Mouse (Mus musculus) heart, embryonic 15.5 days (tissue): ENCODE results near the gene Slc7a1. TPM values are rescaled to one million over a fixed set of nuclear protein-coding genes. Genes with fewer than 3 reads are reported as not detected.

Experiments
- ATAC-seq: fragments of 200-750 bp; cut with Nextera tagmentation; replicated peaks from 2 replicates; pipeline ENCODE4 v1.8.0; 2017; ENCODE audit warnings: low read depth, moderate TSS enrichment; ENCODE audit not compliant: insufficient number of reproducible peaks, insufficient read depth, low FRiP score
- H3K27ac ChIP-seq: fragments of 300-500 bp; sonication (generic); 2 replicates; pipeline ENCODE4 v1.5.1; 2015; ENCODE audit warnings: mild to moderate bottlenecking, inconsistent platforms
- H3K27me3 ChIP-seq: fragments of 300-500 bp; sonication (generic); 2 replicates; pipeline ENCODE4 v1.6.1; 2015; ENCODE audit warnings: inconsistent platforms
- H3K36me3 ChIP-seq: fragments of 300-500 bp; sonication (generic); 2 replicates; pipeline ENCODE4 v1.6.1; 2015; ENCODE audit warnings: mild to moderate bottlenecking, inconsistent platforms
- H3K4me1 ChIP-seq: fragments of 300-500 bp; sonication (generic); replicated peaks from 2 replicates; pipeline ENCODE4 v1.6.1; 2015; ENCODE audit warnings: inconsistent platforms
- H3K4me2 ChIP-seq: fragments of 300-500 bp; sonication (generic); 2 replicates; pipeline ENCODE4 v1.6.1; 2015; ENCODE audit warnings: inconsistent platforms, mild to moderate bottlenecking, moderate library complexity
- H3K4me3 ChIP-seq: fragments of 300-500 bp; sonication (generic); 2 replicates; pipeline ENCODE4 v1.5.1; 2015; ENCODE audit warnings: mild to moderate bottlenecking, inconsistent platforms
- H3K9ac ChIP-seq: fragments of 300-500 bp; sonication (generic); 2 replicates; pipeline ENCODE4 v1.6.1; 2015; ENCODE audit warnings: mild to moderate bottlenecking, inconsistent platforms
- H3K9me3 ChIP-seq: fragments of 300-500 bp; sonication (generic); replicated peaks from 2 replicates; pipeline ENCODE4 v1.6.1; 2016; ENCODE audit warnings: inconsistent platforms
- WGBS: fragments of 180-500 bp; shearing (Covaris S2); methylation state at CpG from one replicate; pipeline ENCODE4 v1.1.7; 2015; ENCODE audit warnings: mixed read lengths; 5-methylcytosine and 5-hydroxymethylcytosine counted together
- polyA plus RNA-seq: library from polyadenylated mRNA; unstranded; fragments of >200 nt; fragmentation: Nextera tagmentation; extraction: Ambion mirVana; gene quantifications from 2 replicates; pipeline ENCODE4 v1.2.1, GENCODE M21; 2015

Gene Slc7a1
- polyA plus RNA-seq, 1 experiment from 2014 or later, result 13.6 TPM

DNA sequence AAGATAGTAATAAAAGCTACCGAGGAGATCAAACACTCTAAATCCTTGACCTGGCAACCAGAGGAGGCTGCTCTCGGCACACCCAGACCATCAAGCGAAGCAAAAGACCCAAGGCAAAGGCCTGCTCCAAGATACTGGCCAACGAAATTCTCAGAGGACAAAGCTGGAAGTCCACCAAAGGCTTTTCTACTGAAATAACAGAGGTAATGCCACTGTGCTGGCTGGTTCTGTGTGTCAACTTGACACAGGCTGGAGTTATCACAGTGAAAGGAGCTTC is 21.5 kb downstream of the Slc7a1 start:
- no peaks in the 10 kb centered on the region for H3K36me3 ChIP-seq
- ATAC-seq, result no peak
- H3K4me3 ChIP-seq, result no peak overlapping the region
- H3K27me3 ChIP-seq, result no peaks in the 10 kb centered on the region
- H3K4me2 ChIP-seq, result no peak overlapping the region
- H3K4me1 ChIP-seq, result peaks cover under 1% of the 10 kb centered on the region; the same call in 1 of the 2 replicates
- WGBS, result 74% methylated on average over 4 of the region's 4 CpGs
- H3K9ac ChIP-seq, result no peak overlapping the region
- no peak overlapping the region for H3K27ac ChIP-seq
- H3K9me3 ChIP-seq, result no peaks in the 10 kb centered on the region

DNA sequence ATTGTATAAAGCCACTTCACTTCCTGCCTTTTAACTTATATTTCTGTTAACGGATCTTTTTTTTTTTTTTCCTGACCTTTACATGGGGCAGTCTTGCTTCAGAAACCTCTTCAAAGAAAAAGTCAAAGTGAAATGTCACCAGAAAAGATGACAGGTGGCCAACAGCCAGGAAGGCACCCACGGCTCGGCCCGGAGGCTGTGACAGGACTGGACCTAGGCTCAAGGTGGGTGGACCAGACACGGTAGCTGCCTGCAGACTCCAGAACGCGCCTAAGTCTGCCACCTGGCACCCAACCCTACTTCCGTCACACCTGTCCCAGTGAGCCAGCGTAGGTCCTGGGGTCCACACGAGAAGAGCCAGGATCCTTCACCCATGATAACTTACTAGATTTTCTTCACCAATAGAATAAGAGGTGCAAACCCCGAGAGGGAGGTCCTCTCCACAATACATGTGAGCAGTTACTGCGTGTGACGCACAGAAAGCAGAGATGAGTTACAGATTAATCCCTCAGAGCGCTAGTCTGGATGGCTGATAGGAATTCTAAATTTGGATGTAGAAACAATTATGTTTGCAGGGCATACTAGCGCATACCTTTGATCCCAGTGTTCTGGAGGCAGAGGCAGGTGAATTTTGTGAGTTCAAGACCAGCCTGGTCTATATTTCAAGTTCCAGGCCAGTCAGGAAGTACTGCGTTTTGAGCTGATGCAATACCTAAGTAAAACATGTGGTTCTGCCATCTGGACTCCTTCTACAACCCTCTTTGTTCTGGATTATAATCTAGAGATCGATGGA is 22.1 kb downstream of the Slc7a1 start:
- Histone ChIP-seq H3K27me3 (no peaks in the 10 kb centered on the region), H3K36me3 (no peaks in the 10 kb centered on the region), H3K9me3 (no peaks in the 10 kb centered on the region), H3K4me3 (no peak overlapping the region), H3K4me1 (peaks cover 3% of the 10 kb centered on the region; the same call in 1 of the 2 replicates), H3K9ac (no peak overlapping the region), H3K27ac (no peak overlapping the region), H3K4me2 (no peak overlapping the region)
- WGBS, result 84% methylated on average over 17 of the region's 17 CpGs
- ATAC-seq, result no peak

- Histone ChIP-seq H3K4me3 (no peak overlapping the region), H3K9me3 (no peaks in the 10 kb centered on the region), H3K27ac (no peak overlapping the region), H3K4me1 (peaks cover 9% of the 10 kb centered on the region), H3K36me3 (no peaks in the 10 kb centered on the region), H3K9ac (no peak overlapping the region), H3K4me2 (no peak overlapping the region), H3K27me3 (no peaks in the 10 kb centered on the region)
- ATAC-seq, result no peak
- WGBS, result 92% methylated on average over 8 of the region's 8 CpGs
These were observed 23.3 kb downstream of the Slc7a1 start for GRCm38 (mm10) chr5:148376358-148376757.

DNA sequence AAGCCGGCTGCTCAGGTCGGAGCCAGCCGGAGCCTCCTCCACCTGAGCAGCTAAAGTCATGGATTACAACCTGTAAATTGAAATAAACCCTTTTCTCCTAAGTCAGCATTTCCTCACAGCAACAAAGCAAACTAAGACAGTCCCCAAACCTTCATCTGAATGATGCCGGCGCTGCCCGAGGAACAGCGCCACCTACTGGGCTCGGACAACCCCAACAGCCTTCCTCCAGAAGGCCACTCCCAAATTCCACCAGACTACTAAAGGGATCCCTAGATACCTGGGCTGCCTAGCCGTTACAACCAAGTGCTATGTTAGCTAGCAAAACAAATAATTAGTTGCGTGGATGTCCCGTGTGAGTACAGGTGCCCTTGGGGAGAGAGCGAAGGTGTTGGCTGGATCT is 24.2 kb downstream of the Slc7a1 start:
- Histone ChIP-seq H3K9ac (no peak overlapping the region), H3K4me2 (no peak overlapping the region), H3K36me3 (no peaks in the 10 kb centered on the region), H3K4me1 (peaks cover 9% of the 10 kb centered on the region), H3K9me3 (no peaks in the 10 kb centered on the region), H3K27me3 (no peaks in the 10 kb centered on the region), H3K27ac (no peak overlapping the region), H3K4me3 (no peak overlapping the region)
- ATAC-seq, result no peak; the same call in 1 of the 2 replicates
- WGBS, result 71% methylated on average over 12 of the region's 12 CpGs

- H3K9ac ChIP-seq, result no peak overlapping the region
These were observed 26.5 kb downstream of the Slc7a1 start for GRCm38 (mm10) chr5:148373092-148373685.

GRCm38 (mm10) chr5:148372005-148372917 is 27.4 kb downstream of the Slc7a1 start:
- Histone ChIP-seq H3K27ac (no peak overlapping the region), H3K4me2 (no peak overlapping the region), H3K9ac (no peak overlapping the region), H3K27me3 (no peaks in the 10 kb centered on the region), H3K9me3 (0 out of 2 replicates have a peak, but pooled peaks cover 4% of the 10 kb centered on the region), H3K4me1 (peaks cover 9% of the 10 kb centered on the region), H3K36me3 (peaks cover 5% of the 10 kb centered on the region; the same call in 1 of the 2 replicates), H3K4me3 (no peak overlapping the region)
- ATAC-seq, result no peak
- WGBS, result 67% methylated on average over 12 of the region's 12 CpGs

More at GRCm38 (mm10) chr5:148373092-148373685, 26.5 kb downstream of the Slc7a1 start:
- H3K36me3 ChIP-seq, result peaks cover 5% of the 10 kb centered on the region; the same call in 1 of the 2 replicates
- H3K4me1 ChIP-seq, result peaks cover 9% of the 10 kb centered on the region
- ATAC-seq, result no peak
- no peak overlapping the region for H3K27ac ChIP-seq
- WGBS, result 83% methylated on average over 9 of the region's 9 CpGs
- H3K4me3 ChIP-seq, result no peak overlapping the region
- no peak overlapping the region for H3K4me2 ChIP-seq
- no peaks in the 10 kb centered on the region for H3K27me3 ChIP-seq
- H3K9me3 ChIP-seq, result 0 out of 2 replicates have a peak, but pooled peaks cover 4% of the 10 kb centered on the region

GRCm38 (mm10) chr5:148371375-148371774 is 28.3 kb downstream of the Slc7a1 start:
- H3K4me3 ChIP-seq, result no peak overlapping the region
- 0 out of 2 replicates have a peak, but pooled peaks cover 4% of the 10 kb centered on the region for H3K9me3 ChIP-seq
- H3K4me1 ChIP-seq, result peaks cover 9% of the 10 kb centered on the region
- H3K9ac ChIP-seq, result no peak overlapping the region
- H3K27ac ChIP-seq, result no peak overlapping the region
- ATAC-seq, result no peak
- H3K27me3 ChIP-seq, result no peaks in the 10 kb centered on the region
- peaks cover 5% of the 10 kb centered on the region; the same call in 1 of the 2 replicates for H3K36me3 ChIP-seq
- 89% methylated on average over 9 of the region's 9 CpGs for WGBS
- no peak overlapping the region for H3K4me2 ChIP-seq

DNA sequence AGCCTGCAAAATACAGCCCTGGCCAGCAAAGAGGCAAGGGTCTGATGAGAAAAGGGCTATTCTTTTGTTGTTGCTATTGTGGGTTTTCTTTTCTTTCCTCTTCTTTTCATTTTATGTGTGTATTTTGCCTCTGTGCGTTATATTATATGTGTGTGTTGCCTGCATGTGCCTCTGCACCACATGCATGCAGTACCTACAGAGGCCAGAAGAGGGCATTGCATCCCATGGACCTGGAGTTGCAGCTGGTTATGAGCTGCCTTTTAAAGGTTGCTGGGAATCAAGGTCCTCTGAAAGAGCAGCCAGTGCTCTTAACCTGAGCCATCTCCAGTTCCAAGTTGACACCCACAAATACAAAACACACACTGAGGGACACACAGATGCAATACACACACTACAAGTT is 29.1 kb downstream of the Slc7a1 start:
- Histone ChIP-seq H3K36me3 (peaks cover 5% of the 10 kb centered on the region; the same call in 1 of the 2 replicates), H3K4me3 (no peak overlapping the region), H3K4me1 (peaks cover 9% of the 10 kb centered on the region), H3K27ac (no peak overlapping the region), H3K9me3 (0 out of 2 replicates have a peak, but pooled peaks cover 4% of the 10 kb centered on the region), H3K4me2 (no peak overlapping the region), H3K9ac (no peak overlapping the region), H3K27me3 (no peaks in the 10 kb centered on the region)
- ATAC-seq, result no peak
- 88% methylated on average over 1 of the region's 1 CpGs for WGBS

DNA sequence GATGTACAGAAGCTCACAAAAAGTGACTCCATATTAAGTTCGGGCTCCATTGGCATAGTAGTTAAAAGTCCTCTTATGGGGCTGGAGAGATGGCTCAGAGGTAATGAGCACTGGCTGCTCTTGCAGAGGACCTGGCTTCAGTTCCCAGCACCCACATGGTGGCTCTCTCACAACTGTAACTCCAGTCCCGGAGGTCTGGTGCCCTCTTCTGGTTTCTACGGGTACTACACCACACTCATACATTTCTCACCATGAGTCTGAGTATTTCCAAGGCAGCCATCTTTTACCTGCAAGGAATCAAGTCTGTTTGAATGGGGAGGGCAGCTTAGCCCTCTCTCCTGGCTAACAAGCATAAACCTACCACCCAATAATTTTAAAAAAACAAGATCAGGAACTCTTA is 30.5 kb downstream of the Slc7a1 start:
- no peak for ATAC-seq
- Histone ChIP-seq H3K9ac (no peak overlapping the region), H3K4me1 (peaks cover 9% of the 10 kb centered on the region), H3K4me3 (no peak overlapping the region), H3K4me2 (no peak overlapping the region), H3K27me3 (no peaks in the 10 kb centered on the region), H3K36me3 (peaks cover 5% of the 10 kb centered on the region; the same call in 1 of the 2 replicates), H3K27ac (no peak overlapping the region), H3K9me3 (0 out of 2 replicates have a peak, but pooled peaks cover 4% of the 10 kb centered on the region)
- WGBS, result 89% methylated on average over 3 of the region's 3 CpGs

- H3K4me3 ChIP-seq, result no peak overlapping the region
- no peak overlapping the region for H3K9ac ChIP-seq
- H3K9me3 ChIP-seq, result 0 out of 2 replicates have a peak, but pooled peaks cover 4% of the 10 kb centered on the region
- H3K27me3 ChIP-seq, result no peaks in the 10 kb centered on the region
- 91% methylated on average over 3 of the region's 3 CpGs for WGBS
- H3K4me2 ChIP-seq, result no peak overlapping the region
- peaks cover 18% of the 10 kb centered on the region for H3K4me1 ChIP-seq
- H3K27ac ChIP-seq, result no peak overlapping the region
- H3K36me3 ChIP-seq, result peaks cover 5% of the 10 kb centered on the region; the same call in 1 of the 2 replicates
- ATAC-seq, result no peak
These were observed 31.9 kb downstream of the Slc7a1 start for GRCm38 (mm10) chr5:148367816-148368215.

DNA sequence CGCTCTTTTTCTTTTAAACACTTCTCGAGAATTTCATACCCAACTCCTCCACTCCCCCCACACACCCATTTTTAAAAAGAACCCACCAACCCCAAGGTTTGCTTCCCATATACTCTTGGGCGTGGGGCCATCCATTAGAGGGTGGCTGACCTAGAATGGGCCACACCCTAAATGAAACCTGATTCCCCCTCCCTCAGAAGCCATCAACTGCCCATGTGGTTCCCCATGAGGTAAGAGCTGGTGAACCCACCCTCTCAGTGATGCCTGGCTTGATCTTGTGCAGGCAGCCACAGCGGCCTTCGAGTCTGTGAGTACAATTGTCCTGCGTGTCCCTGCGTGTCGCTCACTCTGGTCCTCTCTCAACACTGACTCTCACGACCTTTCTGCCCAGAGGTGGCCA is 33.2 kb downstream of the Slc7a1 start:
- H3K27ac ChIP-seq, result no peak overlapping the region
- ATAC-seq, result no peak
- H3K4me1 ChIP-seq, result peaks cover 23% of the 10 kb centered on the region
- 0 out of 2 replicates have a peak, but pooled peaks cover 4% of the 10 kb centered on the region for H3K9me3 ChIP-seq
- peaks cover 5% of the 10 kb centered on the region; the same call in 1 of the 2 replicates for H3K36me3 ChIP-seq
- no peak overlapping the region for H3K4me2 ChIP-seq
- no peaks in the 10 kb centered on the region for H3K27me3 ChIP-seq
- no peak overlapping the region for H3K9ac ChIP-seq
- WGBS, result 82% methylated on average over 9 of the region's 9 CpGs
- H3K4me3 ChIP-seq, result no peak overlapping the region
